Mouse (Mus musculus): ENCODE measurements around the gene Plk3. TPM values are rescaled to one million over a fixed set of nuclear protein-coding genes. Genes with fewer than 3 reads are reported as not detected.
A peak's percentile ranks its signal among the peaks of the same experiment; 100 is the strongest.

The Plk3 gene
- polyA plus RNA-seq, 1 experiment = 20.4 TPM

DNA sequence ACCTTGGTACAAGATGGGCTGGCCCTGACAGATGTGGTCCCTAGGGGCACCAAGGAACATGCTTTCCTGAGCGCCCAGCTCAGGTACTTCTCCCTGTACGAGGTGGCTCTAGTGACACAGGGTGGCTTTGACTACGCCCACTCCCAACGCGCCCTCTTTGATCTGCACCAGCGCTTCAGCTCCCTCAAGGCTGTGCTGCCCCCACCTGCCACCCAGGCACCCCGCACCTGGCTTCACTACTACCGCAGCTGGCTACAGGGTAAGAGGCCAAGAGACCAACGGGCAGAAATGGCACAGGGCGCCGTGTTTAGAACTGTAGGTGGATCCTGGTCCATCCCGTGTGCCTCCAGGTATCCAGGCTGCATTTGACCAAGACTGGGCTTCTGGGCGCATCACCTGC, 23.5 kb downstream of the Plk3 start:
- Histone ChIP-seq H3K4me3 (replicated peaks; ENCODE audit: extremely low read depth, low read depth, low read length) (no peak overlapping the region), H3K4me1 (ENCODE audit: control insufficient read depth, insufficient read depth, low read length) (no peaks in the 10 kb centered on the region)
- no peak for TF ChIP-seq POLR2A (IDR thresholded peaks at IDR 0.05; ENCODE audit: borderline replicate concordance, extremely low read depth, low read depth, low read length)
- TF ChIP-seq CTCF (IDR thresholded peaks at IDR 0.05; ENCODE audit: insufficient read depth, low read length) = no peak
- DNase-seq = no peak
- 90% methylated on average over 13 of the region's 13 CpGs for WGBS

GRCm38 (mm10) chr4:117109330-117109729, 24.4 kb downstream of the Plk3 start:
- WGBS = 94% methylated on average over 25 of the region's 25 CpGs
- DNase-seq = no peak
- H3K4me3 ChIP-seq (replicated peaks; ENCODE audit: extremely low read depth, low read depth, low read length) = no peak overlapping the region
- no peak for TF ChIP-seq CTCF (IDR thresholded peaks at IDR 0.05; ENCODE audit: insufficient read depth, low read length)
- TF ChIP-seq POLR2A (IDR thresholded peaks at IDR 0.05; ENCODE audit: borderline replicate concordance, extremely low read depth, low read depth, low read length) = no peak
- H3K4me1 ChIP-seq (ENCODE audit: control insufficient read depth, insufficient read depth, low read length) = no peaks in the 10 kb centered on the region

DNA sequence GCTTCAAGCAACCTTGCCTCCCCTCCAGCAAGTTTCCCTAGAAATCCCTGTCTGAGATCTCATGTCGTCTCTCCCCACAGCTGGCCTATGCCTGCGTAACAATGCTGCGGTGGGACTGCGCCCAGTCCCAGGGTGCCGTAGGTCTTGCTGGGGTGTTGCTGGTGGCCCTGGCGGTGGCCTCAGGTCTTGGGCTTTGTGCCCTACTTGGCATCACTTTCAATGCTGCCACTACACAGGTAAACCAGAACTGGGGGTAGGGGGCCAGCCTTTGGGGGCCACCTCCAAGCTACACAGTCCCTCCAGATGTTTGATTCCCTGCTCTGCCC, 25.3 kb downstream of the Plk3 start:
- WGBS = 89% methylated on average over 6 of the region's 6 CpGs

GRCm38 (mm10) chr4:117107813-117108523, 25.8 kb downstream of the Plk3 start:
- DNase-seq = no peak
- Histone ChIP-seq H3K4me1 (ENCODE audit: control insufficient read depth, insufficient read depth, low read length) (no peaks in the 10 kb centered on the region), H3K4me3 (replicated peaks; ENCODE audit: extremely low read depth, low read depth, low read length) (no peak overlapping the region)
- TF ChIP-seq CTCF (IDR thresholded peaks at IDR 0.05; ENCODE audit: insufficient read depth, low read length) (no peak), POLR2A (IDR thresholded peaks at IDR 0.05; ENCODE audit: borderline replicate concordance, extremely low read depth, low read depth, low read length) (no peak)
- WGBS = 88% methylated on average over 18 of the region's 18 CpGs

More for the DNA sequence above, 25.3 kb downstream of the Plk3 start:
- H3K4me1 ChIP-seq (ENCODE audit: control insufficient read depth, insufficient read depth, low read length) = no peaks in the 10 kb centered on the region
- no peak overlapping the region for H3K4me3 ChIP-seq (replicated peaks; ENCODE audit: extremely low read depth, low read depth, low read length)
- TF ChIP-seq POLR2A (IDR thresholded peaks at IDR 0.05; ENCODE audit: borderline replicate concordance, extremely low read depth, low read depth, low read length) = no peak
- TF ChIP-seq CTCF (IDR thresholded peaks at IDR 0.05; ENCODE audit: insufficient read depth, low read length) = no peak
- DNase-seq = no peak

GRCm38 (mm10) chr4:117105127-117105526, 28.6 kb downstream of the Plk3 start:
- Histone ChIP-seq H3K4me1 (ENCODE audit: control insufficient read depth, insufficient read depth, low read length) (no peaks in the 10 kb centered on the region), H3K4me3 (replicated peaks; ENCODE audit: extremely low read depth, low read depth, low read length) (no peak overlapping the region)
- WGBS = 67% methylated on average over 10 of the region's 10 CpGs
- DNase-seq = no peak
- TF ChIP-seq CTCF (IDR thresholded peaks at IDR 0.05; ENCODE audit: insufficient read depth, low read length) (no peak), POLR2A (IDR thresholded peaks at IDR 0.05; ENCODE audit: borderline replicate concordance, extremely low read depth, low read depth, low read length) (no peak)

DNA sequence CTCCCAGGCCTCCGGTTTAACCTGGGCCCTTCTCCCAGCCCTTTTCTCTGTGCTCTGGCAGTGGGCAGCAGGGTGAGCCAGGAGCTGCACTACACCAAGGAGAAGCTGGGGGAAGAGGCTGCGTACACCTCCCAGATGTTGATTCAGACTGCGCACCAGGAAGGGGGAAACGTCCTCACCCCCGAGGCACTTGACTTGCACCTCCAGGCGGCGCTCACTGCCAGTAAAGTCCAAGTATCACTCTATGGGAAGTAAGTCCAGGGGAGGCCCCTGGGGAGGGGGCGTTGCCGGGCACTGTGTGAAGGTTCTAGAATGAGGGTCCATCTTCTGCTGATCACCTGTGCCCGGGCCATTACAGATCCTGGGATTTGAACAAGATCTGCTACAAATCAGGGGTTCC, 29.1 kb downstream of the Plk3 start:
- no peak for DNase-seq
- WGBS = 73% methylated on average over 10 of the region's 10 CpGs
- no peak overlapping the region for H3K4me3 ChIP-seq (replicated peaks; ENCODE audit: extremely low read depth, low read depth, low read length)
- no peak for TF ChIP-seq CTCF (IDR thresholded peaks at IDR 0.05; ENCODE audit: insufficient read depth, low read length)
- TF ChIP-seq POLR2A (IDR thresholded peaks at IDR 0.05; ENCODE audit: borderline replicate concordance, extremely low read depth, low read depth, low read length) = no peak
- no peaks in the 10 kb centered on the region for H3K4me1 ChIP-seq (ENCODE audit: control insufficient read depth, insufficient read depth, low read length)

GRCm38 (mm10) chr4:117101218-117101617, 32.5 kb downstream of the Plk3 start:
- H3K4me3 ChIP-seq (replicated peaks; ENCODE audit: extremely low read depth, low read depth, low read length) = no peak overlapping the region
- TF ChIP-seq CTCF (IDR thresholded peaks at IDR 0.05; ENCODE audit: insufficient read depth, low read length) = peak; percentile 32; the same call in 1 of the 2 replicates
- no peak for TF ChIP-seq POLR2A (IDR thresholded peaks at IDR 0.05; ENCODE audit: borderline replicate concordance, extremely low read depth, low read depth, low read length)
- DNase-seq = no peak
- 0 out of 2 replicates have a peak, but pooled peaks cover 2% of the 10 kb centered on the region for H3K4me1 ChIP-seq (ENCODE audit: control insufficient read depth, insufficient read depth, low read length)
- 47% methylated on average over 7 of the region's 7 CpGs for WGBS

DNA sequence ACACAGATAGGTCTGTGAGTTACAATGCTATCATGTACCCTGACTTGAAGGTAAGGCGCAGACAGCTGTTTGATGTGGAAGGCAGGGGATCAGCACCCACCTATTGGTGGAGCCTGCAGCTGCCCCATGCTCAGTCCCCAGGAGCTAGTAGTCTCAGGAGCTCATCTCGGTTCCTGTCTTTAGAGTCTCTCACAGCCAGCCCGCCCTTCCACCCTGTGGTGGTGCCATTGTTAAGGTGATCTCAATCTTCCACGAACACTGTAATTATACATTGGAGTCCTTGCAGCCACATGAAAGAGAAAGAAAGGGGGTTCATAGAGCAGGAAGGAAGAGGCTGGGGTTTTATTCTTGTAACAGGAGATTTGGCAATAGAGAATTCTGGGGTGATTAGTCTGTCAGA, 33.7 kb downstream of the Plk3 start:
- DNase-seq = no peak
- 68% methylated on average over 4 of the region's 4 CpGs for WGBS
- H3K4me3 ChIP-seq (replicated peaks; ENCODE audit: extremely low read depth, low read depth, low read length) = no peak overlapping the region

DNA sequence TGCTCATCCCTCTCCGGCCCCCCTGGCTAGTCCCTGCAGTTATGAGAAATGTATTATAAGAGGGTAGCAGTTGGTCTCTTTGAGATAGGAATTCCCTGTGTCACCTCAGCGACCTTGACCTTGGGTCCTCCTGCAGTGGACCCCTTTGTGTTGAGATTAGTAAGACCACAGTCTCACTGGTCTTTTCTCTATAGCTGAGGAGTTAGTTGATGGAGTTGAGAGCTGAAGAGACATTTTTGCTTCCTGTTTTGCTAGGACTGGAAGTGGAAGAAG, 35.1 kb downstream of the Plk3 start:
- 73% methylated on average over 2 of the region's 2 CpGs for WGBS

More for the DNA sequence above, 33.7 kb downstream of the Plk3 start:
- peaks cover 2% of the 10 kb centered on the region; the same call in 1 of the 2 replicates for H3K4me1 ChIP-seq (ENCODE audit: control insufficient read depth, insufficient read depth, low read length)
- TF ChIP-seq CTCF (IDR thresholded peaks at IDR 0.05; ENCODE audit: insufficient read depth, low read length) = no peak
- TF ChIP-seq POLR2A (IDR thresholded peaks at IDR 0.05; ENCODE audit: borderline replicate concordance, extremely low read depth, low read depth, low read length) = no peak

DNA sequence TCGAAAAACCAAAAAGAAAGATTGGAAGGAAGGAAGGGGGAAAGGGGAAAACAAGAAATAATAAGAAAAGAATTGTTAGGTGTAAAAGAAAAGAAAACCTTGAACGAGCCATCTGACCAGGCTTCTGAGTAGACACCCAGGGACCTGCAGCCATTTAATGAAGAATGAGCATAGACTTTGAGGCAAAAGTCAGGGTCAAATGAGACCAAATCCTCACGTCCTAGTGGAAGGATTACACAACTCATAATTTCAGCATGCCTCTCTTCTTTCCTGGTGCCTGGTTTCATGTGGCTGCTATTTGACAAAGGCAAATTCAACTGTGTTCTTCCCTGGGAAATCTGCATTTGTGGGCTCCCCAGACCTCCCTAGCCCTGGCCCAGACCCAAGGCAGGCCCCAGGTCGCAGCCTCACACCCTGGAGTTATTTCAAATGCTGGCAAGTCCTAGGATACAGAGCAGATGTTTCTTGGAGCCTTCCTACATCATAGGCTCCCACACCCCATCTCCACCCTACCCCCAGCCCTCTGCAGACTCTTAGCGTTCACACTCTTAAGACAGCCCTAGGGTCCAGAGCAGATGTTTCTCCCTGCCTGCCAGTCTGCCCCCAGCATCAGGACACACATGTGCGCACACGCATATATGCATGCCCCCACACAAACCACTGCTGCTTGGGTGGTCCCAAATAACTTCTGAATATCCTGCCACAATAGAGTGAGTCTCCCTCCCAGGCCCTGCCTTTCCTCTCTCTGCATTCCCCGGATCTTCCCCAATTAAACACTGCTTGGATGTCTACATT, 35.6 kb downstream of the Plk3 start:
- Histone ChIP-seq H3K4me1 (ENCODE audit: control insufficient read depth, insufficient read depth, low read length) (peaks cover 2% of the 10 kb centered on the region; the same call in 1 of the 2 replicates), H3K4me3 (replicated peaks; ENCODE audit: extremely low read depth, low read depth, low read length) (no peak overlapping the region)
- 66% methylated on average over 8 of the region's 8 CpGs for WGBS
- no peak for DNase-seq
- TF ChIP-seq POLR2A (IDR thresholded peaks at IDR 0.05; ENCODE audit: borderline replicate concordance, extremely low read depth, low read depth, low read length) (no peak), CTCF (IDR thresholded peaks at IDR 0.05; ENCODE audit: insufficient read depth, low read length) (no peak)

More for the DNA sequence above, 35.1 kb downstream of the Plk3 start:
- DNase-seq = no peak
- no peak overlapping the region for H3K4me3 ChIP-seq (replicated peaks; ENCODE audit: extremely low read depth, low read depth, low read length)
- TF ChIP-seq CTCF (IDR thresholded peaks at IDR 0.05; ENCODE audit: insufficient read depth, low read length) (no peak), POLR2A (IDR thresholded peaks at IDR 0.05; ENCODE audit: borderline replicate concordance, extremely low read depth, low read depth, low read length) (no peak)
- peaks cover 2% of the 10 kb centered on the region; the same call in 1 of the 2 replicates for H3K4me1 ChIP-seq (ENCODE audit: control insufficient read depth, insufficient read depth, low read length)
